Mouse (Mus musculus) lung, postnatal 25 days (tissue): Measurements from ENCODE around the gene Ran.
"Not testable (repeated sequence)": the region's sequence is repeated elsewhere in the genome, so short reads cannot be mapped to it uniquely, and the experiment has no call there.

Experiments used
- DNase-seq: peaks from one replicate; pipeline ENCODE4 v3.0.0; 2022; ENCODE audit warnings: low spot score

Ran gene

DNA sequence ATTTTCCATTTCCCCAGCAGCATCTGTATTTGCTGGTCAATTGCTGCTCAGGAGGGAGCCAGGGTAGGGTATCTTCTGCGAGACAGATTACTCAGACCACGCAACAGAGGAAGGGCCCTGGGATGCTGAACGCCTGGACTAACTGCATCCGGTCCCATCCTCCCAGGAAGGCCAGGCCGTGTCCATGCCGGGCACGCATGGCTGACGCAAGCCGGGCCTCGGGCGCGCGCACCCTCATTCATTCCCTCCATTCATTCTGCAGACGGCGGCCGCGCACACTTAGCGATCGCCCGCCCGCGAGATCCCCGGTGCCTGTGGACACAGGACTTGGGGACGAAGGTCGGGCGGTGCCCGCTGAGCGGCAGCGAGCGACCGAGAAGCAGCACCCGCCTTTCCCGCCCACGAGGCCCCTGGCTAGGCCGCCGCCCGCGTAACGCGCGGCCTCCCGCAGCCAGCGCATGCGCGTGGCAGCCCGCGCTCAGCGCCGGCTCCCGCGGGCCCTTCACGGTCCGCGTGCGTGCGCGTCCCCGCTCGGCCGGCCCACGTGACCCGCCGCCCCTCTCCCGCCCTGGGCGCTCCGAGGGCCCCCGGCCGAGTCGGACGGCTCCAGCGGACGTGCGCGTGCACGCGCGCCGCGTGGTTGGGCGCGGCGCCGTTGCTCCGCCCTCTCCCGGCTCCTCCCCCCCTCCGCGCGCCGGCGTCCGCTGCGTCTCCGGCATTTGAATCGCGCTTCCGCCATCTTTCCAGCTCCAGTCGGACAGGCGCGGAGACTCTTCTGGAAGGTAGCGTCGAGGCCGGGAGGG lies at the start of gene Ran:
Ran (plus strand) TSS at position 573 of the 803 bp plus-strand sequence.
- DNase-seq = peak; percentile 94

DNA sequence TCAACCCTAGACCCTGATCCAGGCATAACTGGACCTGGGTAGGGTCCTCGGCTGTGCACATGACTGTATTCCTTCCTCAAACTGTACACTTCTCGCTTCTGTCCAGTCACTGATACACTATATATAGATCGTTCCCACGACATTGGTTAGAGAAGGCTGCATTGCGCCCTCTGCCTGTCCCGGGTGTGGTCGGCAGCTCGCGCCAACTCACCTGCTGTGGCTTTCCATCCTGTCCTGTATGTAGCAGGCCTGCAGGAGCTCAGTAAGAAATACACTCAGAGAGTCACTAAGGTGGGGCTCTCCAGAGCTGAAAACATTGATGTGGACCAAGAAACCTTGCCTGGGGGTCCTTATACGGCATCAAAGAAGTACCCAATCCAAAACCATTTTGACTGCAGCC lies 49.0 kb upstream of the Ran start:
- no peak for DNase-seq

DNA sequence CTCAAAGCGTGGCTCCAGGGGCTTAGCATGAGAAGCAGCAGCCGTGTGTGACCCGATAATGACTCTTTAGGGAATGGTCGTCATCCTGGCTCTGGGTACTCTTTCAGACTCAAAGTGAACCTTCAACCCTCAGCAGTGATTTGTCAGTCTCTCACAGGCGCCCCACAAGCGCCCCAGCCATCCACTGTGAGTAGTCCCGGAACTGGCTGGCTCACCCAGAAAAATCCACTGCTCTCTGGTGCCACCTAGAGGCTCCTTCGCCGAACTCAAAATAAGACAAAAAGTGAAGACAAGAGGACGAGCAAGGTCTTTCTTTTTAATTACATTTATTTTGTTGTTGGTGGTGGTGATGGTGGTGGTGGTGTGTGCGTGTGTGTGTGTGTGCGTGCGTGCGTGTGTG lies 48.6 kb upstream of the Ran start:
- DNase-seq = peak; percentile 43

DNA sequence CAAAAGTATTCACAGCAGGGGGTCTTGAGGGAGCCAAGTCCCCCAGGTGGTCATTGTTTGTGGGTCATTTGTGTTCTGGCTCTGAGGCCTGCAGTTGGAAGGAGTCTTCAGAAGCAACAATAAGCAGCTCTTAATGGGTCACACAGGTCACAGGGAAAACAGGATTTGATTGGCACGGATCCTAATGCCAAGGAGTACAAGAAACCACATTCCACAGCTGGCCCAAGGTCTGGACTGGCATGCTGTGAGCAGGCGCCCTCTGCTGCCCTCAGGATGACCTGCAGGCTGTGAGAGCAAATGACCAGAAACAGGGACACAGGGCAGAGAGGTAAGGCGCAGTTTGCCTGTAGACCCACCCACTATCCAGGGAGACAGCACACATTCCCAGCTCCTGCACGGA lies 43.6 kb upstream of the Ran start:
- peak; percentile 23 for DNase-seq

DNA sequence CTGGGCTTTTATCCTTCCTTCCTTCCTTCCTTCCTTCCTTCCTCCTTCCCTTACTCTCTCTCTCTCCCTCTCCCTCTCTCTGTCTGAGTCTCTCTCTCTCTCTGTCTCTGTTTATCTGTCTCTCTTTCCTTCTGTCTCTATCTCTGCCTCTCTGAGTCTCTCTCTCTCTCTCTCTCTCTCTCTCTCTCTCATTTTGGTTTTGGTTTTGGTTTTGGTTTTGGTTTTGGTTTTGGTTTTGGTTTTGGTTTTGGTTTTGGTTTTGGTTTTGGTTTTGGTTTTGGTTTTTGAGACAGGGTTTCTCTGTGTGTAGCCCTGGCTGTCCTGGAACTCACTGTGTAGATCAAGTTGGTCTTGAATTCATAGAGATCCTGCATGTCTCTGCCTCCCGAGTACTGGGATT lies 42.4 kb upstream of the Ran start:
- not testable (repeated sequence) for DNase-seq

DNA sequence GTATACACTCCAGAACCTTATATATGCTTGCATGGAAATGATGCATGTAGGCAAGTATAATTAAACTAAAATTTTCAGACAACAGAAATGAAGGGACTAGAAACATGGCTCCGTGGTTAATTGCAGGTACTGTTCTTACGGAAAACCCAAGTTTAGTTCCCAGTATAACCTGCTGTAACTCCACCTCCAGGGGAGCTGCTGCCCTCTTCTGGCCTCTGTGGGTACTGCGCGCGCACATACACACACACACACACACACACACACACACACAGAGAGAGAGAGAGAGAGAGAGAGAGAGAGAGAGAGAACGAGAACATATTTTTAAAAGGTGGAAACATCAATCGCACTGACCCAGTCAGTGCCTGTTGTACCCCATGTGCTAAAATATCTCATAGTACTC lies 40.9 kb upstream of the Ran start:
- DNase-seq = no peak

DNA sequence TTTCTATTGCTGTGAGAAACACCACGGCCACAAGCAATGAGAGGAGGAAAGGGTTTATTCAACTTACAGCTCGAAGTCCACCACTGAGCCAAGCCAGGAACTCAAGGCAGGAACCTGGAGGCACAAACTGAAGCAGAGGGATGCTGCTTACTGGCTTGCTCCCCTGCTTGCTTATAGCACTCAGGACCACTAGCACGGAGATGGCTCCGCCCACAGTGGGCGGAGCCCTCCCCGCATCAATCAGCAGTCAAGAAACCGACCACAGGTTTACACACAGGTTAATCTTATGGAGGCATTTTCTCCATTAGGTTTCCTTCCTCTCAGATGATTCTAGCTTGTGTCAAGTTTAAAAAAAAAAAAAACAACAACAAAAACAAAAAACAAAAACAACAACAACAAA lies 39.0 kb upstream of the Ran start:
- DNase-seq = no peak

DNA sequence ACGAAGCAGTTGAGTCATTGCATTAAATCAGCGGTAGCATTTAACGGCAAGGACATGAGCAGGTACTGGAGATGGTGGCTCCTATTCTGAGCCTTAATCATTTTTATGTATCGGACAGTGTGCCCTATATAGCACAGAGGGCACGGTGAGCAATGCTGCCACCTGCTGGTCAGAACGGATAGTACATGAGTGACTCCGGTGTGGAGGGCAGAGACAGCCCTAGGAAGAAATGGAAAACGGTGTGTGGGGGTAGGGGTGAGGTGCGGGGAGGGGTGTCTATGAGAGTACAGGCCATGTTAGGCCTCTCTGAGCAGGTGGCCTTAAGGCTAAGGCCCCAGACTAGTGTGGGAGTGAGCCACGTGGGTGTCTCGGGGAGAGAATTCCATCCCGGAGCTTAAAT lies 38.3 kb upstream of the Ran start:
- DNase-seq = peak; percentile 43

DNA sequence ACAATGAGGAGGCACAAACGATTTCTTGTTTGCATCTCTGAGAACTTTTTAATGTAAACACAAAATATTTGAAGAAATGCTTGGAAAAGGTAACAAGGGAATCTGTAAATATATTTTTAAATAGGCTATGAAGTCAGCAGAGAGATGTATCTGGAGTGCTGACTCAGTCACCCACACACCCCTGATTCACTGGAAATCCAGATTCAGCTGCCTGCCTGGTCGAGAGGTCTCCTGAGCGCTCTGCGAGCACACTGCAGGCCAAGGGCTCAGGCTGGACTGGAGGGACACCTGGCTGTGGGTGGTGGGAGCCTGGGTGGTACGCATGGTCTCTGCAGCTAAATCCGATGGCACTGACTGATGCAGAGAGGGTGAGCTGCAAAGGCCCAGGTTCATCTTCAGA lies 35.3 kb upstream of the Ran start:
- no peak for DNase-seq

DNA sequence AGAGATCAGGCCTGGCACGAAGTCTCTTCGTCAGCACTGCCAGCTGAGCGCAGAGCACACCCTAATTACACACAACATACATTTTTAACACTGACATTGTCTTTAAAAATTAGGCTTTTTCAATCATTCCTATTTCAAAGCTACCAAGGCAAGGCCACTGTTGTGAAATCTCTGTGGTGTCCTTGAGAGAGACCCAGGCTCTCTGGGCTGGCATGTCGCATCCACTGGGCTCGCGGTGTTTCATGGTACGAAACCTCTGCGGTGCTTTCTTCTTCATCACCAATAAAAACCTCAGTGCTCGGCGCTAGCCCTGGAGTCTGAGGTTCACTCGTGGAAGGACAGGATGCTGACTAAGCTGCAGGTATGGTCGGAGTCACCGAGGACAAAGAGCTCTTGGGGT lies 33.9 kb upstream of the Ran start:
- no peak for DNase-seq

DNA sequence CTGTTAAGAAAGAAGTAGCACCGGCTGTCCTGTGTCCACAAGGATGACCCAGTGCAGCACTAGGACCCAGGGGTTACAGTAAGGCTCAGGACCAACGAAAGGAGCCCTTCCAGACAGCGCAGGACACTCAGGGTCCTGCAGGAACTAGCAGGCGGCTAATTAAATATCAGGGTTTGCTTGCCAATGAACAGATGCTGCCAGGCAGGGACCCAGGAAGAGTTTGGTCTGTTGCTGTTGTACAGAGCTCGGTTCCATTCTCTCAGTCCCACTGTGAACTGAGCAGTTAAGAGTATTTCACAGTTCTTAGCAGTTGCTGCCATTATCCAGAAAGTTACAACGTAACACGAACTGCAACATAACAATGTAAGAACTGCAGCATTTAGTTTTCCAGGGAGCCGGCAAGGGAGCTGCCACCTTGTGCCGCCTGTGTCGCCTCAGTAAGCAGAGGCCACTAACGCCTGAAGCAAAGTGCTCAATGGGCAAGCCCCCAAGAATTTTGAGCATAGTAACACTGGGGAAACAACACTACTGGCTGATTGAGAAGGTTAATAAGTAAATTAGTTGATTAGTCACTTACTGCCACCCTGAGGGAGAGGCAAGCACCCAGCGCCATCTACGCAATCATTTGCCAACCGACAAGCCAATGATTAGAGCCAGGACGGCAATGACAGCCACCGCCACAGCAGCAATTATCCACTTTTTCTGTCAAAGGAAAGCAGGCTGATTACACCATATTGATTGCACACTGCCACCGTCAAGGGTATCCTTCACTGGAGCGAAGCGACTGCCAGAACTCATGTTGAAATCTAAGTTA lies 32.5 kb upstream of the Ran start:
- DNase-seq = no peak

DNA sequence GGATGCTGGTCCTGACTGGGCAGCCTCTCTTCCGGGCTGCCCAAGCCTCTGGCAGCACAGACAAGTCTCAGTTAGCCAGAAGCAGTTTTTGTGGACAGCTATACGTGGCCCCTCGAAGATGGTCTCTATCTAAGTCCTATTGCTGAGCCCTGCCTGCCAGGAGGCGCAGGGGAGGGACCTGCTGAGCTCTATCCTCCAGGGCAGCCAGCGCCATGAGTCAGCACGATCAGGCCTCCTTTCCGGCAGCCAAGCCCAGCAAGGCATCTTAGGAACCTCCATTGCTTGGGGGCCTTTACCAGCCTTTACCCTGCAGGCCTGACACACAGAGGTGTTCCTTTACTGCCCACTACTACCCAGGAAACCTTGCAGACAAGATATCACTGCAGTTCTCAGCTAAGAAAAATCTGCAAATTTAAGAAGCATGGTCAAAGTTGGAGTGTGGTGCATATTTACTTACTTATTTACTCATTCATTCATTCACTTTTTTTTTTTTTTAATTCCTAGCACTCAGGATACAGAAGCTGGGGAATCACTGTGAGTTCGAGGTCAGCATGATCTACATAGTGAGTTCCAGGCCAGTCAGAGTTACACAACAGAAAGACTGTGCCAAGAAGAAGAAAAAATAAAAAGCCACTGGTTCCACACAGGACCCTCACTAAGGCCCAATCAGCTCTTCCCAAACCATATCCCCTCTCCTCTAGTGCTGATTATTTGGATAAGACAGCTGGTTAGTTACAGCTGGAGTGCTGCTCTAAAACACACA lies 19.0 kb upstream of the Ran start:
- DNase-seq = no peak

DNA sequence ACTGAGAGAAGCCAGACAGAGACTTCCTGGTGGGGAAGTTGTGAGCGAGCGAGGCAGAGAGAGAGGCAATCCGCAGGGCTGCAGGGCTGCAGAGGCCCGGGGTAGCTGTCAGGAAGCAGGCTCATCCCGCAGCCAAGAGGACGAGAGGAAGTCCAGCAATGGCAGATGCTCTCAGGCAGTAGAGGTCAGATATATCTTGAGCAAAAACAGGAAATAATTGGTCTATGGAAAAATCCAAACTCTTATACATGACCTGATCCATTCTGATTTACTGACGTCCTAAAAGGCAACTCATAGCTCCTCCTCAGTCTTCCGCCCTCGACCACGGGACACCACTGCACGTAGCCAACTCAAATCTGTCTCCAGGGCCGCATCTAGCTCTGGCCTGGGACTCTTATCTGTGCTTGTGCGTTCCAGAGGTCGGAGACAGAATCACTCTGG lies 17.3 kb upstream of the Ran start:
- peak; percentile 8 for DNase-seq

DNA sequence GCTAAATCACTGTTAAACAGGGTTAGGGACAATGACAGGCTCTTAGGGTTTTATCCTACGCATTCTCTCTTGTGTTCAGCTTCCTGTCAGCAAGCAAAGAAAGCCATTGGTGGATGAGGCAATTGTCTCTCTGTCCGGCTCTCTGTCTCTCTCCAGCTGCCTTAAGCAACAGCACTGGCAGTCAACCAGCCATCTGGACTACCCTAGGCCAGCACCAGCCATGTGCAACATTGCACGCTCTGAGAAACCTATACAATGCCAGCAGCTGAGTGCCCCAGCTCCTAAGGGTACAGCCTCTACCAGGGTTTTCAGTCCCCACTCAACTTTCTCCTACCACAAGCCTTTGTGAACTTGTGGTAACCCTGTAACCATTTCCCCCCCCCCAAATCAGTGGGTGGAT lies 14.5 kb upstream of the Ran start:
- no peak for DNase-seq

DNA sequence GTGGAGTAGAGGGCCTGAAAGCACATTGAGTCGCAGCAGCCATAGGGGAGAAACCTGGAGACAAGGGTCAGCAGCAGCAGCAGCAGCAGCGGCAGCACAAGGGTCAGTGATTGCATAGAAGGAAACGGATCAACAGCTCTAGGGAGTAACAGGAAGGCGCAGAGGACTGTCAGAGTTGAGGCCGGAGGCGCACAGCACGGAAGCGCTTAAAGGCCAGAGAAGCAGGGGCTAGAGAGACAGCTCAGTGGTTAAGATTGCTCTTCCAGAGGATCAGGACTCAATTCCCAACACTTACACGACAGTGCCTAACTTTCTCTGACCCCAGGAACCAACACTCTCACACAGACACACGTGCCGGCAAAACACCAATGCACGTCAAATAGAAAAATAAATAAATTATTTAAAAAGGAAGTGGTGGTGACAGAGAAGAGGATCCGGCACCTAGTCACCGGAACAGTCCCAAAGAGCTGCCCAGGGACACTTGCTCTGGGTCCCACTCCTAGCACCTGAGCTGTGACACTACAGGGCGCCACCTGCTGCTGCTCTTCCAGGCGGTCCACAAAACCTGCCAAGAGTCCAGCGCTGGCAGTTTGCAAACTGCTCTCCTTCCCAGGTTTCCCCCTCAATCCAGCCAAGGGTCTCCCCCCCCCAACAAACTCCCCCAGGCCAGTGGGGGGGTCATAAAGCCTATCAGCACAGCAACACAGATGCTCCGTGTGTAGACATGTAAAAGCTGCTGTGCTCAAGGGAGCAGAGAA lies 13.7 kb upstream of the Ran start:
- no peak for DNase-seq

DNA sequence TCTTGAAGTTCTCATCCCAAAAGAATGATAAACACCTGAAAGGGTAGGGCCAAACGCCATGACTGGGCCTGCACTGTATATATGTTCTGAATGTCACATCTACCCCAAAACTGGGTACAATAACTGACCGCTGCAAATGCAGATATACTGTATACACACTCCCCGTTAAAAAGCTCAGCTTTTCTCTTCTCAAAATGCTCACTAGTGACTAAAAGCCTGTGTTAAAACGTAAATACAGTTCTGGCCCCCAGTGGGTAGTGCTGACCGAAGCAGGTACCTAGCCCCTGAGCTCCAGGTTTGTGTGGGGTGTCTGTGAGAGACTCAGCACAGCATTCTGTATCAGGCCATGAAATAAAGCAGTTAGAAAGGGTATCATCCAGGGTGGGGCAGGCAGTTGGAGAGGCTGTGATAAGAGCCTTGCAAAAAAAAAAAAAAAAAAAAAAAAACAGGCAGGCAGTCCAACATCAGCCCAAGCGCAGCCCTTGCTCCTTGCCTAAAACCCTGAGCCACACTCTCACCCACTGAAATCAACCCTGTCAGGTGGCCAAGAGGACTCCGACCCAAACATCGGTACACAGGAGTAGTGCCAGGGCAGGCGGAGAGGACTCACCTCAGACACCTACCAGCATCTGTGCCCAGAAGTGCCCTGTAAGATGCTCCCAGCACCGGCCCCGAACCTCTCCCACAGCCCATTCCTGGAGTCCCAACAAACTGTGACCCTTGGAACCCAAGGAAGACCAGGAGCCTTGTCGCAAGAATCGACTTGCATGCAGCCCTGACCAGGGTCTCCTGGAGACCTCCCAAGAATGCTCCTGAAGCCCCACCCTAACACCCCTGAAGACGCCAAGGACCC lies 12.5 kb upstream of the Ran start:
- DNase-seq = no peak

DNA sequence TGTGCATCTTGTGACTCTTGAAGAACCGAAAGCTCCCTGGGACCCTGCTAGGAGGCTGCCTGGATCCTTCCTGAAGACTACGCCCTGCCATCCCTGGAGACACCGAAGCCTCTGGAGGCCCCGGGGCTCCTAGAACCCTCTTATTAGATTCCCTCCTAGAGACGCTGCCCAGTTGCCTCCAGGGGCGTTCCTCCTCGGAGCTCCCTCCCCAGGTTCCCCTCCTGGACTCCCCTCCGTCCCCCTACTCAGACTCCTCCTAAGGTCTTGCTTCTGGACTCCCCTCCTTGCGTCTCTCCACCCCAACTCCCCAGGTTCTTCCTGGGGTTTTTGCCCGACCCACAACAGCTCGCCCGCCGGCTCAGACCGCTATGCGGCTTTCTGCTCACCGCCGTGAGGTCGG lies 11.9 kb upstream of the Ran start:
- no peak for DNase-seq

DNA sequence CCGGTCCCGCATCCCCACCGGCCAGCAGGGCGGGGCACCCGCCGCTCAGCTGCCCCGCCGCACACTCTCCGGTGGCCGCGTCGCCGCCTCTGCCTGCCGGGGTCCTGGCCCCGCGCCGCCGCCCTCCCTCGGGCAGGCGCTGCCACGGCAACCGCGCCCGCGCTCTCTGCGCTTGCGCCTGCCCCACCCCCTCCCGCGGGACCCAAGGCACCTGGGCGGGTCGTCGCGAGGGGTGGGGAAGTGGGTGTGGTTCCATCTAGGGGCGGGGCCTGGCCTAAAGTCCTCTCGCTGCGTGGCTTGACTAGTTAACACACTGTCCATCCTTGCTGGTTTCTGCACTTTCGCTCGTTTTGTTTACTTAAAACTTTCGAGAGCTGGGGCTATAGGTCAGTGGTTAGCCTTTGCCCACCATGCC lies 11.4 kb upstream of the Ran start, which contains the start of gene Stx2:
Stx2 (minus strand) TSS at position 163 of the 415 bp plus-strand sequence.
- peak; percentile 90 for DNase-seq

DNA sequence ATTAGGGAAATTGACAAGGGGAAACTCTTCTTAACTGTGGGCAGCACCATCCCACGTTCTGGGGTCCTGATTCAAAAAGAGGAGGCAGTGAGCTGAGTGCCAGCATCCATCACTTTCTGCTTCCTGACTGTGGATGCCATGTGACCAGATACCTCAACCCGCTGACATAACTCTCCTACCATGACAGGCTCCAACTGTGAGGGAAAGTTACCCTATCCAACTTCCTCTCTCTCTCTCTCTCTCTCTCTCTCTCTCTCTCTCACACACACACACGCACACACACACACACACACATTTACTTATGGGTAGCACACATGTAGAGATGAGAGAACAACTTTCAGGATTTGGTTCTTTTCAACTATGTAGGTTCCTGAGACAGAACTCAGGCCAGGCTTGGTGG lies 10.3 kb upstream of the Ran start:
- DNase-seq = no peak

DNA sequence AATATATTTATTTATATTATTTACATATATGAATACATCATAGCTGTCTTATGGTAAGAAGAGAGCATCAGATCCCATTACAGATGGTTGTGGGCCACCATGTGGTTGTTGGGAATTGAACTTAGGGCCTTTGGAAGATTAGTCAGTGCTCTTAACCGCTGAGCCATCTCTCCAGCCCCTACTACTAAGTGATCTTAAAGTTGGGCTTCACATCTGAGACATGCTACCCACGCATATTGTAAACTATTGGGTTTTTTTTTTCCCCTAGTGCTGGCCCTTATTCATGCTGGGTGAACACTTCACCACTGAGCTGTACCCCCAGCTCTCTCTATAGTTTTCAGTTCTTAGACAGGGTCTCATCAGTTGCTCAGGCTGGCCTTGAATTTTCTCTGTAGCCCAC lies 8.9 kb upstream of the Ran start:
- no peak for DNase-seq

DNA sequence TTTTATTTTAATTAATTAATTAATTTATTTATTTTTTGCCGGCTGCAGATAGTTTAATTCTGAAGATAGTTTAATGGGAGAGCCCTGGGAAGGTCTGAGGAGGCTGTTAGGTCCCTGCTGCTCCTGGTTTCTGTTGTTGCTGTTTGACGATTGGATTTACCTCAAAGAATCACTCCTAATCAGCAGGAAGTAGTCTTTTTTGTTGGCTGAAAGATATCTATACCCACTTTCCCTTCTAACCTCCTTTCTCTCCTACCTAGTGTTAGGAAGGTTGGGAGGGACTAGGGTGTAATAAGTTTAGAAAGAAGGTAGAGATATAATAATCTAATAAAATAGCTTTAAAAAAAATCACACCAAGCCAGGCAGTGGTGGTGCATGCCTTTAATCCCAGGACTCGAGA lies 4.8 kb upstream of the Ran start:
- DNase-seq = no peak
